Mouse (Mus musculus) CH12.LX (cell line): ENCODE measurements around the gene H1f0. TPM values are rescaled to one million over a fixed set of nuclear protein-coding genes. Genes with fewer than 3 reads are reported as not detected.

Experiments used
- DNase-seq: peaks from one replicate; pipeline ENCODE4 v3.0.0-alpha.2; 2013; ENCODE audit errors: extremely low read depth
- H3K27ac ChIP-seq: 2 replicates; pipeline ENCODE4 v1.5.1; 2012; ENCODE audit warnings: low read depth, mild to moderate bottlenecking, control low read depth, moderate library complexity; ENCODE audit not compliant: insufficient read depth
- H3K27me3 ChIP-seq: replicated peaks from 2 replicates; pipeline ENCODE3; 2012; ENCODE audit warnings: inconsistent platforms
- H3K36me3 ChIP-seq, 2 experiments: replicated peaks in 1 of 2; 2 replicates each; pipeline versions ENCODE3 to v1.6.1; 2012; ENCODE audit warnings: inconsistent platforms in 1 of 2, low read length in 1 of 2, mild to moderate bottlenecking in 1 of 2, mixed read lengths in 1 of 2, moderate library complexity in 1 of 2; ENCODE audit not compliant: control insufficient read depth in 1 of 2, insufficient read depth in 1 of 2
- H3K4me1 ChIP-seq, 2 experiments: 2 replicates each; pipeline ENCODE4 v1.6.1; 2012; ENCODE audit warnings: inconsistent platforms in 1 of 2, moderate library complexity in 1 of 2; ENCODE audit not compliant: insufficient read depth in 2 of 2, control insufficient read depth in 1 of 2
- H3K4me2 ChIP-seq: 2 replicates; pipeline ENCODE4 v1.6.1; 2012; ENCODE audit warnings: low read depth, mild to moderate bottlenecking, control low read depth; ENCODE audit not compliant: poor library complexity, insufficient read depth, severe bottlenecking
- H3K4me3 ChIP-seq, 3 experiments: fragments of 150-350 bp in 1 of 3; sonication (generic) in 1 of 3; replicated peaks in 1 of 3; 2 replicates each; pipeline versions ENCODE3 to v1.5.1; 2011 to 2012; ENCODE audit warnings: low read depth in 2 of 3, low read length in 2 of 3, mild to moderate bottlenecking in 2 of 3, moderate library complexity in 2 of 3, control low read depth in 1 of 3, improper control_type of control experiment in 1 of 3, inconsistent platforms in 1 of 3, mixed read lengths in 1 of 3; ENCODE audit not compliant: poor library complexity in 1 of 3
- H3K79me2 ChIP-seq: replicated peaks from 2 replicates; pipeline ENCODE4 v1.6.1; 2012; ENCODE audit warnings: mild to moderate bottlenecking, moderate library complexity; ENCODE audit not compliant: control insufficient read depth, poor library complexity, insufficient read depth, severe bottlenecking; ENCODE audit errors: extremely low read depth
- H3K9ac ChIP-seq: 2 replicates; pipeline ENCODE4 v1.6.1; 2012; ENCODE audit warnings: low read depth, mild to moderate bottlenecking, control low read depth, moderate library complexity; ENCODE audit not compliant: insufficient read depth
- H3K9me3 ChIP-seq: replicated peaks from 2 replicates; pipeline ENCODE3; 2012; ENCODE audit warnings: low read length, inconsistent platforms, mixed read lengths
- BHLHE40 ChIP-seq: IDR thresholded peaks from 2 replicates; pipeline ENCODE4 v1.6.1; 2011; ENCODE audit warnings: mild to moderate bottlenecking, low read depth, low read length, improper control_type of control experiment
- CHD1 ChIP-seq: IDR thresholded peaks from 2 replicates; pipeline ENCODE4 v1.6.1; 2012; ENCODE audit warnings: low read depth, low read length, improper control_type of control experiment, inconsistent platforms
- CHD2 ChIP-seq: IDR thresholded peaks from 2 replicates; pipeline ENCODE4 v1.6.1; 2011; ENCODE audit warnings: low read length, improper control_type of control experiment
- CTCF ChIP-seq, 2 experiments: IDR thresholded peaks in 1 of 2; conservative IDR thresholded peaks in 1 of 2; 2 replicates each; pipeline ENCODE4 v1.5.1; 2011 to 2012; ENCODE audit warnings: low read depth in 2 of 2, low read length in 2 of 2, improper control_type of control experiment in 1 of 2, inconsistent platforms in 1 of 2, mild to moderate bottlenecking in 1 of 2, moderate library complexity in 1 of 2
- E2F4 ChIP-seq: IDR thresholded peaks from 2 replicates; pipeline ENCODE4 v1.6.1; 2011; ENCODE audit warnings: low read depth, low read length, improper control_type of control experiment; ENCODE audit not compliant: insufficient replicate concordance
- EP300 ChIP-seq: IDR thresholded peaks from 2 replicates; pipeline ENCODE4 v1.6.1; 2011; ENCODE audit warnings: low read length, improper control_type of control experiment
- HCFC1 ChIP-seq: IDR thresholded peaks from 2 replicates; pipeline ENCODE4 v1.6.1; 2012; ENCODE audit warnings: low read depth, mild to moderate bottlenecking, inconsistent platforms, low read length, improper control_type of control experiment
- IRF4 ChIP-seq: IDR thresholded peaks from 2 replicates; pipeline ENCODE4 v1.6.1; 2014; ENCODE audit warnings: low read depth, mild to moderate bottlenecking, inconsistent platforms, low read length, improper control_type of control experiment
- KAT2A ChIP-seq: IDR thresholded peaks from 2 replicates; pipeline ENCODE4 v1.6.1; 2012; ENCODE audit warnings: low read length, improper control_type of control experiment, inconsistent platforms; ENCODE audit not compliant: insufficient replicate concordance
- MAFK ChIP-seq: IDR thresholded peaks from 2 replicates; pipeline ENCODE4 v1.6.1; 2011; ENCODE audit warnings: low read length, improper control_type of control experiment; ENCODE audit not compliant: insufficient replicate concordance
- MAX ChIP-seq: IDR thresholded peaks from 2 replicates; pipeline ENCODE4 v1.6.1; 2011; ENCODE audit warnings: low read length, improper control_type of control experiment
- MAZ ChIP-seq: IDR thresholded peaks from 2 replicates; pipeline ENCODE4 v1.6.1; 2012; ENCODE audit warnings: low read depth, mild to moderate bottlenecking, inconsistent platforms, low read length, improper control_type of control experiment, moderate library complexity
- MEF2A ChIP-seq: IDR thresholded peaks from 2 replicates; pipeline ENCODE4 v1.6.1; 2014; ENCODE audit warnings: low read depth, mild to moderate bottlenecking, inconsistent platforms, low read length, improper control_type of control experiment, borderline replicate concordance
- MXI1 ChIP-seq: IDR thresholded peaks from 2 replicates; pipeline ENCODE4 v1.6.1; 2011; ENCODE audit warnings: mild to moderate bottlenecking, low read depth, low read length, improper control_type of control experiment
- MYC ChIP-seq: IDR thresholded peaks from 2 replicates; pipeline ENCODE4 v1.6.1; 2011; ENCODE audit warnings: low read depth, mild to moderate bottlenecking, improper control_type of control experiment, low read length
- NELFE ChIP-seq: IDR thresholded peaks from 2 replicates; pipeline ENCODE4 v1.6.1; 2011; ENCODE audit warnings: low read depth, low read length, improper control_type of control experiment
- NRF1 ChIP-seq: IDR thresholded peaks from 2 replicates; pipeline ENCODE4 v1.6.1; 2014; ENCODE audit warnings: low read depth, mild to moderate bottlenecking, inconsistent platforms, low read length, improper control_type of control experiment, moderate library complexity
- PAX5 ChIP-seq: IDR thresholded peaks from 2 replicates; pipeline ENCODE4 v1.6.1; 2012; ENCODE audit warnings: low read length, inconsistent platforms, mixed read lengths
- POLR2A ChIP-seq: IDR thresholded peaks from 2 replicates; pipeline ENCODE4 v1.6.1; 2011; ENCODE audit warnings: low read depth, mild to moderate bottlenecking, improper control_type of control experiment, low read length
- POLR2AphosphoS2 ChIP-seq: IDR thresholded peaks from 2 replicates; pipeline ENCODE4 v1.6.1; 2011; ENCODE audit warnings: low read depth, low read length, improper control_type of control experiment
- RAD21 ChIP-seq: IDR thresholded peaks from 2 replicates; pipeline ENCODE4 v1.6.1; 2011; ENCODE audit warnings: low read depth, mild to moderate bottlenecking, low read length, improper control_type of control experiment, moderate library complexity
- RCOR1 ChIP-seq: conservative IDR thresholded peaks from 2 replicates; pipeline ENCODE4 v1.6.1; 2012; ENCODE audit warnings: low read depth, mild to moderate bottlenecking, inconsistent platforms, low read length, improper control_type of control experiment
- SIN3A ChIP-seq: IDR thresholded peaks from 2 replicates; pipeline ENCODE4 v1.6.1; 2012; ENCODE audit warnings: low read length, improper control_type of control experiment, inconsistent platforms
- SMC3 ChIP-seq: IDR thresholded peaks from 2 replicates; pipeline ENCODE4 v1.6.1; 2011; ENCODE audit warnings: low read depth, low read length, improper control_type of control experiment
- TBP ChIP-seq: conservative IDR thresholded peaks from 2 replicates; pipeline ENCODE4 v1.6.1; 2011; ENCODE audit warnings: low read depth, low read length, improper control_type of control experiment
- TCF12 ChIP-seq: IDR thresholded peaks from 2 replicates; pipeline ENCODE4 v1.6.1; 2014; ENCODE audit warnings: low read depth, mild to moderate bottlenecking, inconsistent platforms, low read length, improper control_type of control experiment
- UBTF ChIP-seq: IDR thresholded peaks from 2 replicates; pipeline ENCODE4 v1.6.1; 2012; ENCODE audit warnings: low read depth, mild to moderate bottlenecking, inconsistent platforms, low read length, improper control_type of control experiment, moderate library complexity
- USF1 ChIP-seq: IDR thresholded peaks from 2 replicates; pipeline ENCODE4 v1.6.1; 2014; ENCODE audit warnings: low read depth, mild to moderate bottlenecking, inconsistent platforms, low read length, improper control_type of control experiment
- USF2 ChIP-seq: conservative IDR thresholded peaks from 2 replicates; pipeline ENCODE4 v1.6.1; 2011; ENCODE audit warnings: low read depth, low read length, improper control_type of control experiment
- ZC3H11A ChIP-seq: IDR thresholded peaks from 2 replicates; pipeline ENCODE4 v1.6.1; 2012; ENCODE audit warnings: low read depth, mild to moderate bottlenecking, inconsistent platforms, low read length, improper control_type of control experiment
- ZKSCAN1 ChIP-seq: IDR thresholded peaks from 2 replicates; pipeline ENCODE4 v1.6.1; 2012; ENCODE audit warnings: low read depth, inconsistent platforms, low read length, improper control_type of control experiment, borderline replicate concordance
- ZMIZ1 ChIP-seq: IDR thresholded peaks from 2 replicates; pipeline ENCODE4 v1.6.1; 2012; ENCODE audit warnings: low read depth, mild to moderate bottlenecking, inconsistent platforms, low read length, improper control_type of control experiment
- ZNF384 ChIP-seq: IDR thresholded peaks from 2 replicates; pipeline ENCODE4 v1.6.1; 2012; ENCODE audit warnings: low read depth, low read length, improper control_type of control experiment, inconsistent platforms
- dilution Hi-C: fragments of 300-500 bp; cut with MboI; formaldehyde crosslinking; loops from 2 replicates; pipeline ENCODE4 v1.14.3; 2020; ENCODE audit warnings: low sequenced_read_pairs; ENCODE audit not compliant: extremely low pct_unique_long_range_greater_than_20kb, extremely low pct_ligation_motif_present
- in situ Hi-C: fragments of 300-500 bp; cut with MboI; formaldehyde crosslinking; loops from 3 replicates; pipeline ENCODE4 v1.14.3; 2019; ENCODE audit warnings: low sequenced_read_pairs, low pct_ligation_motif_present, low pct_unique_long_range_greater_than_20kb, mixed read lengths
- polyA plus RNA-seq: library from polyadenylated mRNA; unstranded; fragments of >175 nt; gene quantifications from 2 replicates; pipeline ENCODE4 v1.2.1, GENCODE M21; 2012; ENCODE audit warnings: low read depth; ENCODE audit not compliant: insufficient read length
- total RNA-seq, 2 experiments: library from RNA; depleted of rRNA; stranded (reverse); fragments of 300-350 nt in 1 of 2; fragments of >200 nt in 1 of 2; gene quantifications; 2 replicates each; pipeline ENCODE4 v1.2.3; 2012 to 2014

The H1f0 gene
- total and polyA plus RNA-seq, 3 experiments = 11.9 to 100 (median 15.9) TPM

DNA sequence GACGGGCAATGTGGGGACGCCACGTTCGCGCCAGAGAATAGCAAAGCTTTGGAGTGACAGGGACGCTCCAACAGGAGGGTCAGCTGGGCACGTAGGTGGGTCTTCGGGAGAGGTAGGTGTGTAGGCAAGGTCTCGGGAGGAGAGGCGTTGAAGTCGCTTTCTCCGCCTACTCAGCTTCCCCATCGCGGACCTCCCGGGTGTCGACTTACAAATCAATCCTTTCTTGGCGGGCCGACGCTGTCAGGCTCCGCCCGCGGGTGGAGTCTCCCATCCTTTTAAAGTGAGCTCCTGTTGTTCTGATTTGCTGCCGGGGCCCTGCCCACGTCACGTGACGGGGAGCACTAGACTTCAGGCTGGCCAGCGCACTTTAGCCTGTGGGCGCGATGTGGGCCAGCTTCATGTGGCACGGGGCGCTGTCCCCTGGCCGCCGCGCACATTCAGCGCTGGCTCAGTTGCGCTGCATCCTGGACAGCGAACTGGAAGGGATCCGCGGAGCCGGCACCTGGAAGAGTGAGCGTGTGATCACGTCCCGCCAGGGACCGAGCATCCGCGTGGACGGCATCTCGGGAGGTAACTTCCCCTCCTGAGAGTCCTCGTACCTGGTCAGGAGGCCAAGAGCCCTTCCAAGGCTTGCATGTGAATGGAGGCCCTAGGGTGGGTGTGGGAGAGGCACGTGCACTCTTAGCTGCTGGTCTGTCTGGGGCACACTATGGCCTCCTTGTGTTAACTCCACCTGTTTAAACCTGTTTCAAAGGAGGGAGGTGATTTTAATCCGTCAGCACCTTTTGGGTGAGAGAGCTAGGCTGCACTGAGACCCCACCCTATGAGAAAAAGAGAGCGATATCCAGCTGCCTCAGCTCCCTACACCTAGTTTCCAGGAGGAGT lies 2.5 kb downstream of the H1f0 start:
- Histone ChIP-seq H3K4me3 (peak overlapping the region; percentile 46 to 78 (median 48)), H3K36me3 (peaks cover 0 to 7% of the 10 kb centered on the region in 2 experiments), H3K9me3 (peaks cover 9% of the 10 kb centered on the region), H3K4me2 (peak overlapping the region; percentile 97), H3K27ac (no peak overlapping the region), H3K79me2 (no peaks in the 10 kb centered on the region), H3K4me1 (peaks cover 0 to 28% of the 10 kb centered on the region in 2 experiments; a peak in 2 of 4 replicates), H3K27me3 (peaks cover 86% of the 10 kb centered on the region), H3K9ac (peak overlapping the region; percentile 81)
- peak; percentile 28; the same call in 1 of the 2 replicates for TF ChIP-seq MYC
- no peak for TF ChIP-seq CHD1
- TF ChIP-seq E2F4 = peak; percentile 53; the same call in 1 of the 2 replicates
- no peak for TF ChIP-seq HCFC1
- TF ChIP-seq TBP = no peak; the same call in 1 of the 2 replicates
- TF ChIP-seq RCOR1 = no peak
- no peak for TF ChIP-seq MAZ
- TF ChIP-seq BHLHE40 = peak; percentile 90
- peak; percentile 83 for TF ChIP-seq MXI1
- peak; percentile 92 for TF ChIP-seq MAX
- no peak for TF ChIP-seq POLR2AphosphoS2
- no peak for TF ChIP-seq ZC3H11A
- TF ChIP-seq IRF4 = no peak
- peak; percentile 62; the same call in 1 of the 2 replicates for TF ChIP-seq NELFE
- TF ChIP-seq SMC3 = no peak
- peak; percentile 57; the same call in 1 of the 2 replicates for TF ChIP-seq TCF12
- no peak for TF ChIP-seq EP300
- TF ChIP-seq UBTF = no peak
- TF ChIP-seq ZKSCAN1 = no peak
- TF ChIP-seq PAX5 = no peak
- TF ChIP-seq ZNF384 = no peak
- TF ChIP-seq MAFK = no peak
- peak; percentile 55 for TF ChIP-seq ZMIZ1
- peak; percentile 19; the same call in 1 of the 2 replicates for TF ChIP-seq CHD2
- no peak for TF ChIP-seq NRF1
- TF ChIP-seq KAT2A = no peak
- TF ChIP-seq CTCF (conservative IDR thresholded peaks at IDR 0.05 in 1 of 2, IDR thresholded peaks at IDR 0.05 in 1 of 2; ENCODE audit: low read depth in 2 of 2, low read length in 2 of 2) = no peak
- TF ChIP-seq SIN3A = peak; percentile 68
- peak; percentile 95 for TF ChIP-seq USF2
- no peak for TF ChIP-seq RAD21
- TF ChIP-seq MEF2A = no peak
- peak; percentile 96 for TF ChIP-seq USF1
- peak; percentile 86 for TF ChIP-seq POLR2A
- dilution Hi-C loops (no loop called here), in situ Hi-C loops (no loop called here)
- DNase-seq = peak; percentile 74
